Mouse (Mus musculus): ENCODE measurements at regions not wholly inside any gene's neighbourhood (a gene's known extent, or its start where the extent isn't known, plus 50 kb on each side); places are given as distances from the start of the nearest gene placed in this dataset.

DNA sequence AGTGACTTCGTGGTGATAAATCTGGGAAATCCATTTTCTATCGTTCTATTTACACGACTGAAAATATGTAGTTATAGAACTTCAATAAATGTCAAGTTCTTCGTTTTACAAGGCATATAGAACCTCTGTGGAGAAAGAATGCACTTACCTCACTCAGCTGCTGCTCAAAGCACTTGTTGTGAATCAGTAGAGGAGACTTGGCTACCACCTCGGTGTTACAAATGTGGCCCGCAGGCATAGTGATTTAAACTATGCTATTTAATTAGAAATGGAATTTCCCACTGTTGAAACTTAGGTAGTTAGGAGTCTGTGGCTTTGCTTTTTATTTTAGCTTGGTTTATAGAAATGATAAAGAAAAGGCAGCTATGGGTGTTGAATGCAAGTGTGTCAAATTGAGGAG lies 71.8 kb upstream of the Mmadhc start:
- in situ Hi-C loops (cut with MboI; ENCODE audit: unreplicated experiment in 2 of 2): no loop called here

DNA sequence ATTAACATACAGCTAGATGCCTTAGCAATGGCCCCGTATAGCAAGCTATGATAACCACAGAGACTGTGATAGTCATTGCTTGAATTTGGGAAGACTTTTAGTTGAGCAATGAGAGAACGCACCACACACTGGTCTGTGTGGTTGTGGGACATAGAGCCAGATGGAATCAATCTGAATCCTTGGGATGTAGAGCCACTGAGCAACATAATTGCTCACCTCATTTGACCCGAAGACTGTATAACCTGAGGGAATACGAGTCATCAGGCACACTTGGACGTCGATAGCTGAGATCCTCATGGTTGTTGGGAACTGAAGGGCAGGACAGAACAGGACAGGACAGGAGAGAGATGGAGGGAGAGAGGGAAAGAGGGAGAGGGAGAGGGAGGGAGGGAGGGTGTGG lies 68.6 kb upstream of the Mmadhc start:
- in situ Hi-C loops (cut with MboI; ENCODE audit: unreplicated experiment in 2 of 2): no loop called here

DNA sequence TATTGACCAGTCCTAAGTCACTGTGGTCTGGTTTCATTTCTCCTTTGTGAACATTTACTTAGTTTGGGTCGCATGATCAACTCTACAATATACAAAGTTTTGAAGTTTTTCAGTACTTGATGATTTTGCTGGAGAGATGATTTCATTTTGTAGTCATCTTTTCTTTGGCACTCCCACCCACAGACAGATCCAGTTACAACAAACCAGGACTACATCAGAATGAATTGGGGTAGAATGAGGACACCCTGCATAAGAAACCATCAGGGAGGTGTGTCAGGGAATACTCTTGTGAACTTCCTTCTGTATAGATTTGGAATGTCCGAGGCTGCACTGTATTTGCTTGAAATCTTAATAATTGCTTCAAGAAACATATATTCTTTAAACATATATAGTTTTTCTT lies 59.5 kb upstream of the Mmadhc start:
- in situ Hi-C loops (cut with MboI; ENCODE audit: unreplicated experiment in 2 of 2): no loop called here

DNA sequence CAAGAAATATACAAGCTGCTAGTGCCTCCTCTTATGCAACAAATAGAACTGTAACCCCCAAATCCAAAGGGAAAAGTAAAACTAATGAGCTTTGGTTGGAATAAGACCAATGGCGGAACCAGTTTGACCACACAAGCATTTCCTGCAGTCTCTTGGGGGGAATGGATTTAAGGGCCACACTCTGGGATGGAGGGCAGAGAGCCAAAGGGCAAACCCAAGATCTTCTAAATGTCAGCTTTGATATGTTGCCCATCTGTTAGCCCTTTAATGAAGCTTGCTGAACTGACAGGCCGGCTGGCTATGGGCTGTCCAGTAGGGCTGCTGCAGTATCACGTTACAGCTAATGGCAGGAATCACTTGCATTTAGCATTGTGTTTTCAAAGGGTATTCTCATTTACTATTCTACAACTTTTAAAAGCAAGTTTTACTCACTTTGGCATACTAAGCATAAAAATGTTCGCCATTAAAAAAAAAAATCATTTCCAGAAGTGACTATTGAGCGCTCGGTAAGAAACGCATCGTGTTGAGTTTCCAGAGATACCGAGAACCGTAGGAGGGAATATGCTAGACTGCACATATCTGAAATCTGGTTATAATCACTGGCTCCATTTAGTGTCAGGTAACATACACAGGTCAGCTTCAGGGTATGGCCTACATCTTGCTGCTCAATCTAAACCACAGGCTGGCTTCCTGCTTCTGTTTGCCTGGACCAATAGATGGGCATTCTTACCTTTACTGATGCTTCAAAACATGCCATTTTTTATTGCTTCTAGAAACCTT lies 51.1 kb upstream of the Mmadhc start:
- in situ Hi-C loops (cut with MboI; ENCODE audit: unreplicated experiment in 2 of 2): no loop called here
